Mouse (Mus musculus): ENCODE results near the gene Gm49384. TPM values are rescaled to one million over a fixed set of nuclear protein-coding genes. Genes with fewer than 3 reads are reported as not detected.

Gm49384 gene
- polyA plus RNA-seq, 1 experiment from 2014 or later: 46.3 TPM

DNA sequence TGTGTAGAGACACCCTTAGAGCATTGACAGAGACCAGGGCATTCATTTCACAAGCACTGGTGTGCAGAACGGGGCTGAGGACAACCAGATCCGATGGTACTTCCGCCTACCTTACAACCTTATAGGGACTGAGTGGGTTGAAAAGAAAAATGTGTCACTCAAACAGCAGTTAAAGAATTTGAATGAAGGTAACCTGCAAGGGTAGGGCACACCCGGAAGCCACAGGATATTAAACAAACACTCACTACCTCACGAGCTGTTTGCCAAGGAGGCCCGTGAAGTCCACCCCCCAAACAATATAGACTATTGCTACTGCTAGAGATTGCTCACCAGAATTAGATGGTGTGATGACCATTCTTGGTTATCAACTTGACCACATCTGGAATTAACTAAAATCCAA, 31.7 kb upstream of the Gm49384 start:
- Histone ChIP-seq H3K9ac (replicated peaks; ENCODE audit: low read length) (no peak overlapping the region), H3K4me3 (ENCODE audit: low read depth, low read length) (no peak overlapping the region), H3K27ac (replicated peaks; ENCODE audit: low read depth, low read length) (no peak overlapping the region), H3K9me3 (replicated peaks; ENCODE audit: control insufficient read depth, low read length) (no peaks in the 10 kb centered on the region), H3K4me2 (ENCODE audit: low read depth, low read length) (no peak overlapping the region), H3K4me1 (ENCODE audit: control insufficient read depth, insufficient read depth, low read length) (no peaks in the 10 kb centered on the region), H3K36me3 (replicated peaks; ENCODE audit: control insufficient read depth, insufficient read depth, low read depth, low read length) (no peaks in the 10 kb centered on the region), H3K27me3 (ENCODE audit: control insufficient read depth, insufficient read depth, low read length) (no peaks in the 10 kb centered on the region)
- no peak for ATAC-seq (replicated peaks; ENCODE audit: insufficient number of reproducible peaks, low FRiP score, low TSS enrichment, low read depth)
- WGBS: 88% methylated on average over 6 of the region's 6 CpGs
- DNase-seq (ENCODE audit: low spot score): no peak

DNA sequence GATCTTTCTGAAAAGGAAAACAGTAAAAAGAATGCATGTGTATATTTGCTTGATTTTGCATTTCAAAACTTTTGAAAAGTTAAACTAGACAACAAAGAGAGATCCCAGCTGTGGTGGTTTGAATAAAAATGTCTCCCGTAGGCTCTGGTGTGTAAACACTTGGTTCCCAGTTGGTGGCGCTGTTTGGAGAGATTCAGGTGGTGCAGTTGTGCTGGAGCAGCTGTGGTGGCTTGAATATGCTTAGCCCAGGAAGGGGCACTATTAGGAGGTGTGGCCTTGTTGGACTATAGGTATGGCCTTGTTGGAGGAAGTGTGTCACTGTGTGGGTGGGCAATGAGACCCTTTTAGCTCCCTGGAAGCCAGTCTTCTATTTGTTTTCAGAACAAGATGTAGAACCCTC, 25.2 kb upstream of the Gm49384 start:
- Histone ChIP-seq H3K27me3 (ENCODE audit: control insufficient read depth, insufficient read depth, low read length) (no peaks in the 10 kb centered on the region), H3K36me3 (replicated peaks; ENCODE audit: control insufficient read depth, insufficient read depth, low read depth, low read length) (no peaks in the 10 kb centered on the region), H3K4me1 (ENCODE audit: control insufficient read depth, insufficient read depth, low read length) (no peaks in the 10 kb centered on the region), H3K9ac (replicated peaks; ENCODE audit: low read length) (no peak overlapping the region), H3K4me2 (ENCODE audit: low read depth, low read length) (no peak overlapping the region), H3K27ac (replicated peaks; ENCODE audit: low read depth, low read length) (no peak overlapping the region), H3K9me3 (replicated peaks; ENCODE audit: control insufficient read depth, low read length) (no peaks in the 10 kb centered on the region), H3K4me3 (ENCODE audit: low read depth, low read length) (no peak overlapping the region)
- DNase-seq (ENCODE audit: low spot score): no peak
- ATAC-seq (replicated peaks; ENCODE audit: insufficient number of reproducible peaks, low FRiP score, low TSS enrichment, low read depth): no peak
- WGBS: 65% methylated on average over 2 of the region's 2 CpGs

DNA sequence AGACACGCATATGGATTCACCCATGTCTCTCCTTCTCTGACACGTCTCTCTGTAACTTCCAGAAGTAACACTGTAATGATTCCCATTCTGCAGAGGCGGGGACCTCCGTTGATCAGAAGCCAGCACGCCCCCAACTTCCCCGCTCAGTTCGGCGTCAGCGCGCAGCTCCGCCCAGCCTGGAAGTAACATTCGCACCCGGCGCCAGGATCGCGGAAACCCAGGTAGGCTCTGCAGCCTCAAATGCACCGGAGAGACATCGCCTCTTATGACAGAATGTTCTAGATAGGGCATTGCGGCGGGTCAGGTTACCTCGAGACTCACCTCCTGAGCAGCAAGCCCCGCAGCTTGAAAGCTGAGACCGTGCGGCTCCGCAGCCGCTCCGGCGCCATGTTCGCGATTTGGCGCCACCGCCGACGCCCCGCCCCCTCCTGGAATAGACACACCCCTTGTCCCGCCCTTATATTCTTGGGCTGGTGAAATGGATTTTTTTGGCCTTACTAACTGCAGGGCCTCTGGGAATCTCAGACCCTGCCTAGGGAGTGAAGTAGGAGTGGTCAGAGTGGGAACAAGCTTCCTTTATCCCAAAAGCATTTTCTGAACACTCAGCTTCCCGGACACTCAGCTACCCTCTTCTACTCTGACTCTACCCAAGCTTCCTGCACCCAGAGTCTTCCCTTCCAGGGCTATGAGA, 23.9 kb upstream of the Gm49384 start, which contains the start of gene Pole2:
Gene Pole2, minus strand, starts transcription at position 420 of the 691 bp plus-strand sequence.
- H3K27ac ChIP-seq (replicated peaks; ENCODE audit: low read depth, low read length): peak within 1 kb of the TSS; percentile 57
- under 1% methylated on average over 37 of the region's 37 CpGs for WGBS

DNA sequence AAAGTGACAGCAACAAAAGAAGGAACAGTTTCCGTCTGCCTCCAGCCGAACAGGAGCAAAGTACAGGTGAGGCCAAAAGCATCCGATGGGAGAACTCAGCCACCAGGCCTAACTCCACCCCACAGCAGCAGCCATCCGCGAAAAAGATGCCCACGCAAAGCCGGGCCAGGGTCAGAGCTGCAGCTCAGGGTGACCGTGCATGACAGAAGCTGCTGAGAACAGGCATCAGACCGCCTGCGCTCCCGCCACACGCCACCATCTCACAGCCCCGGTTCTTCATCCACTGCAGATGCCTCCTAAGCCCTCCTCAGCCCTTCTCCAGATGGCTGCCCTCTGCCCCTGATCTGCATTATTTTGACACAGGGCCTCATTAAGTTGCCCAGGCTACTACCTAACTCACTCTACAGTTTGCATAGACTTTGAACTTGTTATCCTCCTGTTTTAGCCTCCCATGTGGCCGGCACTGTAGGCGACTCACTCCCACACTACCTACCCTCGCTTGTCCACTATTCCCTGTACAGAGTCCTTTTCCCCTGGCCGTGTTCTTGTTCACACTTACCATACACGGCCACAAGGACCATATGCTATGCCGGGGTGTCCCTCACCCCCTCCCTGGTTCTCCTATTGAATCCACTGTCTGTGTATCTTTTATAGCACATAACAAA, 16.7 kb upstream of the Gm49384 start:
- Histone ChIP-seq H3K36me3 (replicated peaks; ENCODE audit: control insufficient read depth, insufficient read depth, low read depth, low read length) (no peaks in the 10 kb centered on the region; the same call in 1 of the 2 replicates), H3K4me2 (ENCODE audit: low read depth, low read length) (no peak overlapping the region), H3K4me1 (ENCODE audit: control insufficient read depth, insufficient read depth, low read length) (no peaks in the 10 kb centered on the region), H3K4me3 (ENCODE audit: low read depth, low read length) (no peak overlapping the region), H3K9me3 (replicated peaks; ENCODE audit: control insufficient read depth, low read length) (no peaks in the 10 kb centered on the region), H3K9ac (replicated peaks; ENCODE audit: low read length) (no peak overlapping the region), H3K27ac (replicated peaks; ENCODE audit: low read depth, low read length) (no peak overlapping the region), H3K27me3 (ENCODE audit: control insufficient read depth, insufficient read depth, low read length) (no peaks in the 10 kb centered on the region)
- 92% methylated on average over 19 of the region's 19 CpGs for WGBS
- ATAC-seq (replicated peaks; ENCODE audit: insufficient number of reproducible peaks, low FRiP score, low TSS enrichment, low read depth) (no peak), DNase-seq (ENCODE audit: low spot score) (no peak)

More for the DNA sequence above, 23.9 kb upstream of the Gm49384 start, which contains the start of gene Pole2:
- Histone ChIP-seq H3K4me2 (ENCODE audit: low read depth, low read length) (peak within 1 kb of the TSS; percentile 44), H3K36me3 (replicated peaks; ENCODE audit: control insufficient read depth, insufficient read depth, low read depth, low read length) (no peaks in the 10 kb centered on the region), H3K4me3 (ENCODE audit: low read depth, low read length) (peak within 1 kb of the TSS; percentile 53), H3K4me1 (ENCODE audit: control insufficient read depth, insufficient read depth, low read length) (no peaks in the 10 kb centered on the region), H3K27me3 (ENCODE audit: control insufficient read depth, insufficient read depth, low read length) (no peaks in the 10 kb centered on the region), H3K9ac (replicated peaks; ENCODE audit: low read length) (peak within 1 kb of the TSS; percentile 72), H3K9me3 (replicated peaks; ENCODE audit: control insufficient read depth, low read length) (no peaks in the 10 kb centered on the region)
- DNase-seq (ENCODE audit: low spot score) (peak; percentile 90), ATAC-seq (replicated peaks; ENCODE audit: insufficient number of reproducible peaks, low FRiP score, low TSS enrichment, low read depth) (peak; percentile 91)

DNA sequence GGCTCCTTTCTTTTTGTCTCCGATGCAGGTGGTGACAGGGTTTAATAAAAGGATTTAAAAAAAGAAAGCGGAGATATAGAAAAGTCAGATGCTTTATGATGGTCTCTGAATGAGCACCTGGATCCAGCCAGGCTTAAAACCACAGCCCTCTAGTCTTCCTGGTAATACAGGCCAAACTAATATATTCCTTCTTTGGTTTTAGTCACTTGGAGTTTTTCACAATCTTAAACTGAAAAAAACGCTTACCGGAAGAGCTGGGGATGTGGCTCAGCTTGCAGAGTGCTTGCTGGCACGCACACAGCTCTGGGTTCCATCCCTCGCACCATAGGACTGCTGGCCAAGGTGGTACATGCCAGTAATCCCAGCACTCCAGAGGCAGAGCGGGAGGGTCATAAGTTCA, 12.5 kb upstream of the Gm49384 start:
- DNase-seq (ENCODE audit: low spot score): no peak
- H3K9me3 ChIP-seq (replicated peaks; ENCODE audit: control insufficient read depth, low read length): no peaks in the 10 kb centered on the region
- H3K27me3 ChIP-seq (ENCODE audit: control insufficient read depth, insufficient read depth, low read length): no peaks in the 10 kb centered on the region
- no peak for ATAC-seq (replicated peaks; ENCODE audit: insufficient number of reproducible peaks, low FRiP score, low TSS enrichment, low read depth)
- no peak overlapping the region for H3K4me2 ChIP-seq (ENCODE audit: low read depth, low read length)
- no peaks in the 10 kb centered on the region for H3K4me1 ChIP-seq (ENCODE audit: control insufficient read depth, insufficient read depth, low read length)
- 94% methylated on average over 7 of the region's 7 CpGs for WGBS
- H3K36me3 ChIP-seq (replicated peaks; ENCODE audit: control insufficient read depth, insufficient read depth, low read depth, low read length): no peaks in the 10 kb centered on the region; the same call in 1 of the 2 replicates
- no peak overlapping the region for H3K27ac ChIP-seq (replicated peaks; ENCODE audit: low read depth, low read length)
- no peak overlapping the region for H3K9ac ChIP-seq (replicated peaks; ENCODE audit: low read length)
- no peak overlapping the region for H3K4me3 ChIP-seq (ENCODE audit: low read depth, low read length)

DNA sequence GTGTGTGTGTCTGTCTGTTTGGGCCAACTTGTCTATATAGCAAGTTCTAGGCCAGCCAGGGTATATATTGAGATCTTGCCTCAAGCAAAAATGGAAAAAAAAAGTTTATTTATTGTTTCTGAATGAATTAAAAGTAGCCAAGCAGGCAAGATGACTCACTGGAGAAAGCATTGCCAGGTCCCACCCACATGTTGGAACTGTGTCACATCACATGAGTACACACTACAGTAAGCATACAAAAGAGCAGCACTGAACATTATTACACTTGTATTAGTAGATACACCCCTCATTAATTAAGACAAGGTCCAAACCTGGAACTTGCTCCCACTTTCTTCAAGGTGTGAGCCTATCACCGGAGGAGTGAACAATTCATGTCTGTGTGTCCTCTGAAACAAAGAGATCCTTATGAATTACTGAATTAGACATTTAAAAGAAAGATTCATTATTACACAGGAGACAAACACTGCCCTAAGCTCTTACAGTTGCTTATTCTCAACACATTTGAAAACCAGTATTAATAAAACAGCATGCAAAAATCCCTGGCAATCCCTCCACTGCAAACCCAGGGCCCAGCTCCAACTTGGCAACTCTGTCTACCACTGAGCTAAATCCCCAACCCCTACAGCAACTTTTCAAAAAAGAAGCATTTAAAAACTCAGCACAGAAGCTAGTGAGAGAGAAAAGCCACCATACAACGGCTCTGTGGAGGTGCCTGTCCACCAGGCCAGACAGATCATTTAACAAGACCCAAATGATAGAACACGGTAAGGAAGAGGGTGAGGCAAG, 11.1 kb upstream of the Gm49384 start:
- no peak overlapping the region for H3K27ac ChIP-seq (replicated peaks; ENCODE audit: low read depth, low read length)
- no peak overlapping the region for H3K4me3 ChIP-seq (ENCODE audit: low read depth, low read length)
- no peak for DNase-seq (ENCODE audit: low spot score)
- H3K36me3 ChIP-seq (replicated peaks; ENCODE audit: control insufficient read depth, insufficient read depth, low read depth, low read length): no peaks in the 10 kb centered on the region; the same call in 1 of the 2 replicates
- ATAC-seq (replicated peaks; ENCODE audit: insufficient number of reproducible peaks, low FRiP score, low TSS enrichment, low read depth): no peak
- H3K4me1 ChIP-seq (ENCODE audit: control insufficient read depth, insufficient read depth, low read length): no peaks in the 10 kb centered on the region
- no peaks in the 10 kb centered on the region for H3K27me3 ChIP-seq (ENCODE audit: control insufficient read depth, insufficient read depth, low read length)
- H3K9me3 ChIP-seq (replicated peaks; ENCODE audit: control insufficient read depth, low read length): no peaks in the 10 kb centered on the region
- H3K4me2 ChIP-seq (ENCODE audit: low read depth, low read length): no peak overlapping the region
- no peak overlapping the region for H3K9ac ChIP-seq (replicated peaks; ENCODE audit: low read length)
- 91% methylated on average over 3 of the region's 3 CpGs for WGBS

DNA sequence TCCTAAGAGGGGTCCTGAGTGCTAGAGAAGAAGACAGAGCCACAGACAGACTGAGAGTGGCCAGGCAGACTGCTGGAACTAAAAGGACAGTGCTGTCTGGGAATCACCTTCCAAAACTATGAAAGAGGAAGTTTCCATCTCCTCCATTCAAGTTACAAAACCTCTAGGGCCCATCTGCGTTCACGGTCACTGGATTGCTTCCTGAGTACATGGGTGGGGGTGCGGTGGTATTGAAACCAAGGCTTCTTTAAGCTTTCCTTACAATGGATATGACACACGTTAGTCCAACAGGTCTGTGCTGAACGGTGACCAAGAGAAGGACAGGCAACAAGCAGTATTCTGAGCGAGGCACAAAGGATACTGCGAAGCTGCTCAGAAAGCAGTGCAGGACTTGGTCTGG, 10.3 kb upstream of the Gm49384 start:
- Histone ChIP-seq H3K4me3 (ENCODE audit: low read depth, low read length) (no peak overlapping the region), H3K27me3 (ENCODE audit: control insufficient read depth, insufficient read depth, low read length) (no peaks in the 10 kb centered on the region), H3K27ac (replicated peaks; ENCODE audit: low read depth, low read length) (no peak overlapping the region), H3K36me3 (replicated peaks; ENCODE audit: control insufficient read depth, insufficient read depth, low read depth, low read length) (no peaks in the 10 kb centered on the region; the same call in 1 of the 2 replicates), H3K4me2 (ENCODE audit: low read depth, low read length) (no peak overlapping the region), H3K9me3 (replicated peaks; ENCODE audit: control insufficient read depth, low read length) (no peaks in the 10 kb centered on the region), H3K4me1 (ENCODE audit: control insufficient read depth, insufficient read depth, low read length) (no peaks in the 10 kb centered on the region), H3K9ac (replicated peaks; ENCODE audit: low read length) (no peak overlapping the region)
- ATAC-seq (replicated peaks; ENCODE audit: insufficient number of reproducible peaks, low FRiP score, low TSS enrichment, low read depth) (no peak), DNase-seq (ENCODE audit: low spot score) (no peak)
- 91% methylated on average over 7 of the region's 7 CpGs for WGBS
